Mouse (Mus musculus) activated CD4-positive, CD25-positive, alpha-beta regulatory T cell, adult 4 months (primary cell): ENCODE data around the gene Pex3. TPM values are rescaled to one million over a fixed set of nuclear protein-coding genes. Genes with fewer than 3 reads are reported as not detected.

Source experiments
- ATAC-seq: one replicate; pipeline ENCODE4 v1.8.0; 2017
- polyA plus RNA-seq, 2 experiments: library from polyadenylated mRNA; unstranded; fragments of 100-300 nt; shearing (Covaris generic); gene quantifications; one replicate each; pipeline ENCODE4 v1.2.1; 2017

The Pex3 gene
- 10 to 100 TPM; 28.7 to 32.0 TPM for polyA plus RNA-seq

DNA sequence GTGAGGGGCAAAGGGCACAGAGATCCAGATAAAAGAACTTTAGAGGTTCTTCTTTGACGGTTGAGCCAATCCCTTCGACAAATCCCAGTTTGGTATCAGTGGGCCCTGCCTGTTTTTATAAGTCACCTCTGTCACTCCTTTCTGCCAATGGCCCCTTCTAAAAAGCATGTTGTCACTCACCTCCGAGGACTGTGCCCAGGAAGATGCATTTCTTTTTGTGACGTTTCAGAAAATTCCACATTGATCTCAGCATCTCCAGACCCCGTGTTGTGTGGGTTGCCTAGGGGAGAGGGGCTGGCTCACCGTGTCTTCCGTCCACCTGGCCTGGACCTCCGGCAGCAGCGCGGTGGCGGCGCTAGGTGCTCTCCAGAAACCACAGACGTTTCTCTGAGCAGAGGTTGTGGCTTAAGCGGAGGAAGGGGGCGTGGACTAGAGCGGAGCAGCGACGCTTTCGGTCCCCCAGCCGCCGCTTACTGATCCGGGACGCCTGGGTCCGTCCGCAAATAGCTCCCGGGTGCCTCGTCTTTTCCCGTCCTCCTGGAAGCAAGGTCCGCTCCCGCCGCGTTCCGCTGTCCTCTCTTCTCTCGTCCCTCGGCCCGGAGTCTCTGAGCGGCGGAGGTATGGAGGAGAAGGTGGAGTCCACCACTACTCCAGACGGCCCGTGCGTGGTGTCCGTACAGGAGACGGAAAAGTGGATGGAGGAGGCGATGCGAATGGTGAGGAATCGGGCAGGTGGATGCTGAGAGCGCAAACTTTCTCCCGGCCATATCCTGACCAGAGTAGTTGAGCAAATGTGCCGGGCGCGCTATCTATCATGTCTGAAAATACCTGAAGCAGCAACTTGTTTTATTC is at the start of gene Pex3, which contains the start of gene Adat2:
Pex3 (minus strand) TSS at position 497 of the 852 bp plus-strand sequence.
Adat2 (plus strand) TSS at position 249 of the 852 bp plus-strand sequence.
- ATAC-seq = peak; percentile 96

DNA sequence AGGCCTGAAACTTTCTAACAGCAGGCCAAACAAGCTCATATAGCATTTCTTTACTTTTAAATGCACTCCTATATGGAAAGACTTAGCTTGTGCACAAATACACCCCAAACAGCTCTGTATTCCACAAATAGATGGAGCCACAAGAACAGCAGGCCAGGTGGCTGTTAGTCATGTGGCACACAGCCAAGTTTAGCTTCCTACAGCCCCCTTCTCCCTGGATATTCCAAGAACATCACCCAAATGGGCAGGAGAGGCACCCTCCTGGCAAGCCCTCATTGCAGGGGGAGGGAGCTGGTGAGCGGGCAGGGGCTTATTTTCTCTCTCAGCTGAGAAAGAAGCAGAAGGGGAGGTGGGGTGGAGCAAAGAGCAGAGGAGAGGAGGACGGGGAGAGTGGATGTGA is 48.0 kb upstream of the Pex3 start:
- no peak for ATAC-seq

DNA sequence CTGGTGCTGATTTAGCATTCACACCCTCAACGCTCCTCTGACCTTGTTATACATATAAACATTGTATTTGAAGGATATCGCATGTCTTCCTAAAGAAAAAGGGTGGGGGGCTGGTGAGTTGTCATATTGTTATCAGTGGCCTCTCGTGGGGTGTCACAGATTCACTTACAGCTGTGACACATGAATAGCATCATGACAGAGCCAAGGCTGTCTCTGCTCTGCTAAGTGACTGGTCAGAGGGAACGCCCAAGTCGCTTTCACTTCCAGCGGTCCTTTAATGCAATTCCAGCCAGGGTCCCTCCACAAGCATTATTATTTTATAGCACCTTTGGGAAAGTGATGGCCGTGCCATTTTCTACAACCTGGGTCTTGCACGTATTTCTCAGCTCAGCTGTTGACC is 44.5 kb upstream of the Pex3 start:
- no peak for ATAC-seq

DNA sequence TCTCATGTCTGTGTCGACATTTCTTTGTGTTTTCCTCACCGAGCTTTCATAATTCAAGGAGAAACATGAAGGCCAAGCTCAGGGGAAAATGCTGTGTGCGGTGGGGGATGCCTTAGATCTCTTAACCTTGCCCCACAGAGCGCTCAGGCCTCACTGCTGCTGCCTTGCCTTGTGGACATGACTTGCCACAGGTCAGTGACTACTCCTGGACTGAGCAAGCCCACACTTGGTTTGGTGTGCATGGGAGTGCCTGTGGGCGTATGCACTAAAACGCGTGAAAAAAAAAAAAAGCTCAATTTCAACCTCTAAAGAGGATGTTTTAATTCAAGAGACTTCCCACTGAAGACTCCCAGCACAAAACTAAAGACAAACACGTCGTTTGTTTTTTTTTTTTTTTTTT is 43.9 kb upstream of the Pex3 start:
- no peak for ATAC-seq

DNA sequence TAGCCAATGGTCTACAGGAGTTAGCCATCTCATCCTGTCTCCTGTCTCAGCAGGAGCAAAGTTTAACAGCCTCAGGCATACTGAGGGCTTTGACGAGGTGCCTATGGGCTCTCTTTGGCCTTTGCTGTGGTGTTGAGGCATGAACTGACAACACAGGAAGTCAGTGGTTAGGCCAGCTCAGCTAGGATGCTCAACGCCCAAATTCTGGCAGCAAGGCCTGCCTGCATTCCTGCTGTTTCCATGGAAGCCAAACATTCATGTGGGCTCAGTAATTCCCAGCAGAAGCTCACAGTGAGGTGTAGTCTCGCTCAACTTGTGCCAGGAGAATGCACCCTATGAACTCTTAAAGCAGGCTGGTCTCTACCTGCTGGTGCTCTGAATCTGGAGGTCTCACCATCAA is 43.1 kb upstream of the Pex3 start:
- no peak for ATAC-seq

DNA sequence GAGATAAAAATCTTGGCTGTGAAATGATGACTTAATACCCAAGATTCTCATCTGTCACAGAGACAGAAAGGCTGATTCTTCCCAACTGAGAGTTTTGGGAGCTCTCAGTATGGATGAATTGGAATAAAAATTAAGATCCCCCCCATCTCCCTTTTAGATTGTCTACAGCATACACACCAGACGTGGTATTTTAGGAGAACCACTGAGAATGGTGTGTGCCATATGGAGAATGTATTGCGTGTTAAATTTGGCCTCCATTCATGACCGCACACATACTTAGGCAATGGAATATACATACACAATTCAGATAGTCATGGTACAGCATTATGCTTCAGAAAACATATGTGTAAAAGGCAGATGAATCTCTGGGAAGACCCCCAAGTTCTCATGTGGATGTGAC is 40.6 kb upstream of the Pex3 start:
- no peak for ATAC-seq

DNA sequence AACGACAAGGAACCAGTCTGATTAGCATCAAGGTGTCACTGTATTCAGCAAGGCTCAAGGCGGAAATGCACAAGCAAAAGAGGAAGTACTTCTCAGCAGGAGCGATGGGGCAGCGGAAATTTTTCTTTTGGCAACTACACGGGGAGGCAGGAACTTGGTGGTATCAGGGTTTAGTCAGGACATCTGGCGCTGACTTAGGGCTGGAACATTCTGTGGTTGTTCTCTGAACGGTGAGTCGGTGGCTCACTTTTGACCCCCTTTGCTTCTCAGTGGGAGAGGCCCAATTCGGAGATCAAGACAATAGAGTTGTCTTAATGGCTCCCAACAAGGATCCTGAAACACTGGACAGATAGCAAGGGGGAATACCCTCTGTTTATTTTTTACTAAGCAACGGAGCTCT is 39.3 kb upstream of the Pex3 start:
- ATAC-seq = no peak

DNA sequence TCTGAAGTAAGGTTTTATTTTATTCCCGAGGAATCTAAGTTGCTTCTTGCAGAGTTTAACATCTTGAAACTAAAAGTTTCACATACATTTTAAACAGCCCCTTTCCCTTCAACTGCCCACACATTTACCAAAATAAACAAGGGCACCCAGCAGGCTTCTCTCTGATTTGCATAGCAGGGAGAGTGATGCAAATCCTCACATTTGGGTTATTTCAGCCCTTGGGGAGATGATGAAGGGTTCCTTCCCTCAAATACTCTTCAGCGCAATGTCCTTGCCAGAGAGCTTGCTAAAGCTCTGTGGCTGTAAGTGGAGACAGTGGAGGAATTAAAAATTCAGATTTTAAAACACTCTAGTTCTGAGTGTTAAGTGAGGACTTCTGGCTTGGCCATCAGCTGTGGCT is 35.0 kb upstream of the Pex3 start:
- ATAC-seq = no peak

DNA sequence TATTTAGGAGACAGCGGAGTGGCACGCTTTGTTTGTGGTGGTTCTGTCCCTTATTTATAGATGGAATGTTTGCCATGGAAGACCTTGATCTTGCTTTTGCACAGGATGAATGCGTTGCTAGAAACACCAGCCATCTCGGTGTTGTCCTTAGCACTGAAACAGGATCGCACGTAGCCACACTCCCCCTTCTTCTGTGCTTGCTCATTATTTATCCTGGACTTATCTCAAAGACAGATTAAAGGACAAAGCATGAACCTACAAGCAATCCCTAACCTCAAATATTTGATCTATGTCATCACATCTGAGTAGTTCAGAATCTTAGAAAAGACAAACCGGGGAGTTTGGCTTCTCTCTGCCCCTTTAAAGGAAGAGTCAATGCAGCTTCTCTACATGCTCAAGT is 24.2 kb upstream of the Pex3 start:
- no peak for ATAC-seq

DNA sequence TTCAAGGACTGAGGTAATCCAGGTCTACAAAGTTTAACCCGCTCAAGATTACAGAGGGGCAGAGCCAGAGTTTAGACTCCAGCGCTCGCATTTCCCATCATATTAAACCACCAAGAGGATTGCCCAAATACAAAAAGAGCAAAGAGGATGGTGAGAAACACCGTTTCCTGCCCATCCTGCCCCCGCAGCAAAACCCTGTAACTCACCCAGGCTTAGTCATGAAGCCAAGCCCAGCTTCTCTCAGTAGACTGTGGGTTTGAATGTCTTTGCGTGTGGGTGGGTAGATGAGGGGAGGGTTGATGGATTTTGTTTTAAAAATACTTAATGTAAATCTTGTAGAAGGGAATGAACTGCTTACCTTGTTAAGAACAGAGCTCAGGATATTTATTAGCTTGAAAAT is 19.5 kb upstream of the Pex3 start:
- no peak for ATAC-seq

DNA sequence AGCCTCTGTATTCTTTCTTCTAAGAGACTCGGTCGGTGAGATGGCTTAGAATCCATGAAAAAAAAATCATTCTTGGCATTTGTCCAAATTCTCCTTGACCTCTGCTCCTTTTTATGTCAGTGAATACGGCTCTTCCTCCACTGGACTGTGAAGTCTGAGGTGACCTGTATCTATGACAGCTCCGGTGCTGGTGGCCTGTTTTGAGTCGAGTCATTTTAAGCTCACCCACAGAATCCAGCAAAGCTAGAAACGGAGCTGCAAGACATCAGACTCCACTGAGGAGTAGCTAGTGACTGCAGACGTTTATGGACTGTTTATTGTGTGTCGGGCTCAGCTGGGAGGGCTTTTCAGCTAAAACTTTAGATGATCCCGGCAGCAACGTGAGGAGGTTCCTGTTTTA is 19.1 kb upstream of the Pex3 start:
- no peak for ATAC-seq

DNA sequence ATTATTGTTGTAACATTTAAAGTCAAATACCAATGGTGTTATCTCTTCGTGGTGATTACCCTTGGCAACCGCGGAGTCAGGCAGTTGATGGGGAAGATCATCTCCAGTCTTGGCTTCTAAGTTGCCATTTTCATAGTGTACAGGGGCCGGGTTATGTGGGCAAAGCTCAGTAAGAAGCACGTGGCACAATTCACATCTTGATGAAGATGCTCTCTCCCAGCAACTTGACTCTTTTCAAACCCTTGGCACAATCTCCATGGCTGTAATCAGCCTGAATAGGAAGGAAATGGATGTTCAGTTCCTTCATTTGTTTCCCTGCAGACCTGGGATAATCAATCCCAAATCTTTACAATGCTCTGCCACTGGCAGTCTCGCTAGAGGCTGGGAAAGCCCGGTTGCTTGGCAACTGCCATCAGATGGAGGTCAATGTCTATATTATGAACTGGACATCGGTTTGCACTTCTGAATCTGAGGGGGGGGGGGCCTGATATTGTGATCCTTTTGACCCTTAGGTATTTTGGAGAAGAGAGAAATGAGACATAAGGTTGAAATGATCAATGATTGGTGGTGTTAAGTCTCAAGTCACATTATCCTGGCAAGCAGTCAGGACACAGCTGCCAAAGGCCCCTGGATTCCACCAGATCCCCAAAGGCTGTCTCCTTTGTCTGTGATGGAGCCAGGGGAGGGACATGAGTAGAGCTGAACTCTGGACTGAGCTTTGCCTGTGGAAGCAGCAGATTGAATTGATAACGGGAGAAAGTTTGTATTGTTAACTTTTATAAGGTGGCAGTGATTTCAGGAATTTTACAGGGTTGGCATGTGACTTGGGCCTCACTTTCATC is 18.0 kb upstream of the Pex3 start:
- ATAC-seq = no peak

DNA sequence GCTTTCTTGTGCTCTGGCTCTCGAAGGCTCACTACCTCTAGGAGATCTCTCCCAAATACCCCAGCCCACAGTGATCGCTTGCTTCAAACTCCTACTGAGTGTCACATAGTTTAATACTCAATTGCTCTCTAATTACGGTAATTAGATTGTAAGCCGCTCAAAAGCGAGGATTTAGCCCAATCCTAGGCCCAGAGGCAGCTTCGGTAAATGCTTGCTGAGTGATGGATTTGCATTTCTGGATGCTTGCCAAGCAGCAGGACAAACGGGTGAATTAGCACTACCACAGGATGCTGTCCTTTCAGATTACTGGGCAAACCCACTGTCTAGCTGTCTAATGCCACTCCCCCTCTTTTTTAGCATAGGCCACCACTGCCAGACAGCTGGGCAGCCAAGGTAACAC is 16.9 kb upstream of the Pex3 start:
- no peak for ATAC-seq

DNA sequence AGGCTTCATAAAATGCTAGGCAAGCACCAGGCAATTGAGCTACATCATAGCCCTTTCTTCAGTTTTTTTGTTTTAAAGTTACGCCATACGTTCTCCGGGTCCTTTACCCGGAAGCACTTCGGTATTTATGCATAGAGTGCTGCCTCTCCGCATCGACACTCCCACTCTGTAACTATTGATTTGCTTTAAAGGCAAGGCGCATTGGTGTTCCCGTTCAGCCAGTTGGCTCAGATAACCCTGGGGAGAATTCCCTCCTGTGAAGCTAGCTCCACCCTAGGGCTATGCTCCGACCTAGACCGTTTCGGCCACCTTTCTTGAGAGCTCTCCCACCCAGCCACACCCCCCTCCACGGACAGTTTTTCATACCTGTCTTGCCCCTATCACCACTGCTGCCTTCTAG is 13.5 kb upstream of the Pex3 start:
- no peak for ATAC-seq

DNA sequence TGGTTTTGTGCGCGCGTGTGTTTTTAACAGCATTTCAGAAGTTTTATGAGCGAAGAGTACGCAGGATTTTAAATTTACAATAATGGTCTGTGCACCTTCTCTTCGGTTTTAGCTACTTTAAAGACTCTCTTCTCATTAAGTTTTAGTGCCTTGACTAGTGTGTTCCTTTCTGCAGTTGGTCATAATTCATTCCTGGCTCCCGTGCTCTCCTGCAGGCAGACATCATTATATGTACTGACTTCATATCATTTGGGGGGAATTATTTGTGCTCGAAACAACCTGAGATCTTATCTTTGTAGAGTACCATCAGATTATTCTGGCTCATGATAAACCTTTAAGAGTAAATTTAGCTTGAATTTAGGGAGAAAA is 12.1 kb upstream of the Pex3 start:
- no peak for ATAC-seq

DNA sequence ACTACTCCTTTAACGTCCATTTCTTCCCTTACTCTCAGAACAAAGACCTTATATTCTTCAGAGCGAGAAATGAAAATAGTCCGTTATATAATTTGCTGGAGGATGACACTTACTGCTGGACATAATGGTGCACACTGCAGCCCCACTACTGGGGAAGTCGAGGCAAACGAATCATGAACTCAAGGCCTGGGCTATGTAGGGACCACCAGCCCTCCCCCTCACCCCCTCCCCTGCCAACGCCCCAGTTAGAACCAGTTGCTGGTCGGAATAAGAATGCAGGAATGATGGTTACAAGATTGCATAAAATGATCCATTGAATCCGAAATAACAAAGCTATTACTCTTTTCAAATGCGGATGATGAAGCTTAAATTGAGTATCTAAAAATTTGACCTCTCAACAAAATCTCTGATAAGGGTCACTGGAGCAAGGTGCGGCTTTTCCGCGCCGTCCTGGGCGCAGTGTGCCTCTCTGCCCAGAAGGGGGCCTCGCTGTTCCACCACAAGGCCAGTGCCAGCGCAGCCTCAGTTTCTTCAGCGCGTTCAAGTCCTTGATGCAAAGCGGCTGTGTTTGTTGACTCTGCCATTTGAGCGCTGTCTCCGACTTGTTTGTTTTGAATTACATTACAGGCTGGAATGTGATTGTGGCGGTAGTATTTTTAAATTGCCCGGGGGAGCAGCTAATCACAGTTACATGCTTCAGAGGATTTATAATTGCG is 11.6 kb upstream of the Pex3 start:
- ATAC-seq = peak; percentile 61

DNA sequence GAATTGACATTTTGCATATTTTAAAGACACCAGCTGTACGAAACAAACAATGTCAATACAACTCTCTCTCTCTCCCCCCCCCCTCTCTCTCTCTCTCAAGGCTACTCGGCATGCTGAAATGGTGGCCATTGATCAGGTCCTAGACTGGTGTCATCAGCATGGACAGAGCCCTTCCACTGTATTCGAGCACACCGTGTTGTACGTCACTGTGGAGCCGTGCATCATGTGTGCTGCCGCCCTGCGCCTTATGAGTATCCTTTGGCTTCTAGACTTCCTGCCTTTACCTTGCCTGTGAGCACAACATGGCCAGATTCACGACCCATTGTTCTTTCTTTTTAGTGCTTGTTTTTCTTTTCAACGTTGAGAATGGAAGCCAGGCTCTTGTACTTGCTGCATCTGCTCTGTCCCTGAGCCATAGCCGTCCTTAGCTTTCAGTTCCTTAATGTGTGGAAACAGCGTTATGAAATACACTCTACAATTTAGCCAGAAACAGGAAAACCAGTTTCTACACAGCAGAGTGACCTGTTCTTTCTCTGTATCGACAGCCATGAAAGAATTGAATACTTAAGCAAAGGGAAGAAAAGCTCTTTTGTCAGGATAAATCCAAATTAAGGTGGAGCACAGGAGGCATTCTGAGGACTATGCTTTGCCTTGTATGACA is 7.2 kb upstream of the Pex3 start:
- no peak for ATAC-seq

DNA sequence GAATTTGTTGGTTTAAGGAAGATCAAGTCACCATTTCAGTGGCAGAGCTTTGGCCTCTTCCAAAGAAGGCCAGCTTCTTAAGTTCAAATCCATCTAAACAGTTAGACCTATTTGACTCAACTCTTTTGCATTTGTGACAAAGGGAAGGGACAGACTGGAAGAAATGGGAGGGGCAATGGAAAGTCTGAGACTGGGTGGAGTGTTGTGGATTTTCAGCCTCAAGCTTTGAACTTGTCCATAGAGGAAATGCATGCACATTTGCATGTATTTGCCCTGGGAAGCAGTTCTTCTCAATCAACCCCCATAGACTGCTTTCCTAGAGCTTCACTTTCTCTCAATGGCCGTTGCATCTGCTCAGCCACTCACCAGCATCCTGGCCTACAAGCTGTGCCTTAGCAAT is 1.4 kb upstream of the Pex3 start:
- no peak for ATAC-seq

DNA sequence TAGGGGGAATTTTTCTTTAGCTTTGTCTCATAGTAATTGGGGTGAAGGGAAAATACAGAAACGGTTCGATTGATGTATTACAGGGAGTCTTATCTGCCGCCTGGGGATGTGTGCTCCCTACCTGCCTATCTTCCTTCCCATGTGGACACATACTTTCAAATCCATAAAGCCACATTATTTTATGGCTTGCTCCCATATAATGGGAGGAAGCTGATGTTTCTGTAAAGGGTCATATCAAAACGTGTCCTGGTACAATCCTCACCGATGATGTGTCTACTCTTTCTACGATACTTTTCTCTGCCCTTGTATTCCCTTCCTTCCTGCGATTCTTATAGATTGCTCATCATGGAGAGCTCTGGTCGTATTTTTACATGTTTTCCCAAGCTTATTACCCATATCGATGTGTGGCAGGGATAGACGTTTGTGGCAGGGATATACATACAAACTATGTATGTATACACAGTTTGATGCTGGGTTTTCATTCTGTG is 600 bp upstream of the Pex3 start:
- no peak for ATAC-seq

DNA sequence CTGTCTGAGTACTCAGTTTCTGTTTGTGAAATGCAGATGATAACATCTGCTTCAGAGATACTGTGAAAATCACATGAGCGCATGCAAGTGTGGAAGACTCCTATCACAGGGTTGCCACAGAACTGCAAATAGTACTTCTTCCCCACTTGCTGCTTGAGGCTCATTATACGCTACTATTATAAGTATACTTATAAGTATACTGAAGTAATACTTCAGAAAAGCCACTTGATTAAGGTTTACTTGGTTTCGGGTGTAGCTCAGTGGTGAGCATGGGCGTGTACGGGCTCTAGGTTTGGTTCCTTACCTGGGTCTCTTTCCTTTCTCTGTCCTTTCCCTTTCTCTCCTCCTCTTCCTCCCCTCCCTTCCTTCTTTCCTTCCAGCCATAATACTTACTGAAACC is 11.2 kb downstream of the Pex3 start:
- no peak for ATAC-seq

DNA sequence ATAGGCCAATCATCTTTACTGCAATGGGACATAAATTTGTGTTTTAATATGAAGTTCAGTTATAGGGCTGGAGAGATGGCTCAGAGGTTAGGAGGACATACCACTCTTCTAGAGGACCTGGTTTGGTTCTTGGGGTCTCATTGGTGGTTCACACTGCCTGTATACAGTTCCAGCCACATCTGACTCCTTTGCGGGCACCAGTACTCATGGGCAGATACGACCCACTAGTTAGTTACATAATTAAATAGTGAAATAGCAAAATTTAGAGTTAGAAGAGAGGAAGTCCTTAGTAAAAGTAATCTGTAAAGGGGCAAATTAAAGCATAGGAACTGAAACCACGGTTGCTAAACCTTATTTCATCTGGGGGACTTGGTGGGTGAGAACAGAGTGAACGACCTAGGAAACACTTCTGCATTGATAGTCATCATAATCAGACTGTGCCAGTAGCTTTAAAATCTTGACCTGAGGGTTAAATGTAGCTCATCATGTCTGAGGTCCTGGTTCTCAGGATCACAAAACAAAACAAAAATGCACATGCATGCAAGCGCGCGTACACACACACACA is 13.1 kb downstream of the Pex3 start:
- ATAC-seq = no peak

DNA sequence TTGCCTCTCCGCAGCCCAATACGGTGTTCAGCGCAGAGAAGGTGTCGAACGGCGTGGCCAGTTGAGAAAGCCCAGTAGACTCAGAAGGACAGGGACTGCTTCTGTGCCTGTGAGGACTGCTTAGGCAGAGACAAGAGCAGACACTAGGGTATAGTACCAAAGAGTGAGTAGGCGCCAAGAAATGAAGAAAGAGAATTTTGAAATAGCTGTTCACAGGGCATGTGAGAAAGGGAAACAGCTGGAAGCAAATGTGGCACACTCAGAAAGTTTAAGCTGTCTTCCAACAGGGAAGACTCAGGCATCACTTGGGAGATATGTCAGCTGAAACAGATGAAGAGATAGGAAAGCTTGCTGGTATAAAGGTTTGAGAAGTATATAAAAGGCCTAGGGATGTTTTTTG is 16.2 kb downstream of the Pex3 start:
- ATAC-seq = no peak
